Mouse (Mus musculus): ENCODE measurements at regions not wholly inside any gene's neighbourhood (a gene's known extent, or its start where the extent isn't known, plus 50 kb on each side); places are given as distances from the start of the nearest gene placed in this dataset.
"Not testable (repeated sequence)": the region's sequence is repeated elsewhere in the genome, so short reads cannot be mapped to it uniquely, and the experiment has no call there.

DNA sequence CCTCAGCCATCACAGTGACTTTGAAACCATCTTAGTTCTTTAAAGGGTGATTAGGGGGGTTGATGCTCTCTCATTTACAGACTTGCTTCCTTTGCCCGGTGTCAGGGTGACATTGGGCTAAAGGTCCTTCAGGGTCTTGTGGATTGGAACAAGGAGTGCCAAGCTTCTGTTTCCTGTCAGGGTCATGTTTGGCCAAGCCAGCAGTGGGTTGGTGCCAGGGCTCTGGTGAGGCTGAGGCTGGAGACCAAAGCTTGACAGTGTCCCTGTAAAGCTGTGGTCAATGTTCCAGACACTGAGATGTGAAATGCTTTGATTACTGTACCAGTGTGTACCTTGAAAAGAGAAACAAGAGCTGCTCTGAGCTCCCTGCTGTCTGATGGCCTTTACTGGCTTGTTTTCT, 150.8 kb upstream of the Fam3c start:
- DNase-seq: peak in 1 of 2 experiments; percentile 31

- no peak for DNase-seq
Observed at GRCm38 (mm10) chr6:22497306-22497705, 141.3 kb upstream of the Fam3c start.

DNA sequence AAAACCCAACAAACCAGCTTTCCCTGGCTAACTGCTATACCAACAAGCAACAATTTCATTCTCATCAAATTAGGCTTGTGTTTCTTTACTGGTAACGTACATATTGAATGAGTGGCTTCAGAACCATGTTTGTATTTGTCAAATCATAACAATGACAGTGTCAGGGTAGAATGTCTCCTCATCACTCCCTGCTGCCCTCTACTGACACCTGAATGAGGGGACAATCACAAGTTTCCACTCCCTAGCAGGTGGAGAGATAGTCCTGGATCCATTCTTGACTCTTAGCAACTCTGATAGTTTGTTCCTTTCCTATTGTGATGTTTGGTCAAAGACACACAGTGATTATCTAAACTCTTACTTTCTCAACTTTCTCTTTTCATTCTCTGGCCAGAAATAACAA, 140.4 kb upstream of the Fam3c start:
- peak in 1 of 2 experiments; percentile 35 for DNase-seq

DNA sequence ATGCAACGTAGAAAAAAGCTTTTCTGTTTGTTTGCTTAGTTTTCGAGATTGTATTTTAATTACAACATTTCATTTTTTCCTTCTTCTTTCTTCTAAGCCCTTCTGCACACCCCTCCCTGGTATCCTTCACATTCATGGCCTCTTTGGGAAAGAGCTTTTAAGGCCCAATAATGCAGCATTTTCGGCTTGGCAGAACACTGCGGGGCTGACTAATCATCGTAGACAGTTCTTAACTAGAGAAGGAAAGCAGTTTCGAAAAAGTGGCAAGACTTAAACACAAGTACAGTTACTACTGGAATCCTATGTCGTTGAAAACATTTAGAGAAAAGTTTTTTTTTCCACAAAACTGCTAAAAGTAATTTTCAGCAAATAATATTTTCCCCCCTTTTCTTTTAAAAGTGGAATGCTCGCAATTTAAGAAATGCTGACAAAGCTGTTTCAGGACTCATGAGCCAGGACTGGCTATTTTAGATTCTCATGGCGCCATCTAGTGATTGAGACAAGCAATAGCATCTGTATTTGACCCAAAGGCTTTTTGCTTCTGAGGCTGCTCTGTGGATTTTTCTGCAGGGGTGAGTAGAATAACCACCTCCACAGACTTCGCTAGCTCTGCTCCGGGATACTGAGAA, 137.7 kb upstream of the Fam3c start:
- DNase-seq: no peak

GRCm38 (mm10) chr6:22492896-22493295, 136.9 kb upstream of the Fam3c start:
- DNase-seq: no peak

DNA sequence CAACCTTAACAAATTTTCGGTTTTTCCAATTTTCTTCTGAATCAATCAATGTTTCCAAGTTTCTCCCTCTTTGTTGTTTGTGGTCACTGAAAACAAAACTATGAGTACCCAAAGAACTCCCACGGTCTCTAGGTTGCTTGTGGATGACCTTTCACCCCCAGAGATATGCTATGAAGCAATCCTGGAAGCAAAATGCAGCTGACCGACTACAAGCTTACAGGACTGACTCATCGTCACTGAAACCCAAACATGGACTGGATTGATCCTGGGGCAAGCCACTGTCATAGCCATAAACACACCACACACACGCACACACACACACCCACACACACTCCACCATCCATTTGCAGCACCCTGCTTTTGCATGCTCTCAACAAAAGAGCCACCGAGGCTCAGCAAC, 134.7 kb upstream of the Fam3c start:
- no peak for DNase-seq

- DNase-seq: no peak
Observed at GRCm38 (mm10) chr6:22487467-22487866, 131.4 kb upstream of the Fam3c start.

DNA sequence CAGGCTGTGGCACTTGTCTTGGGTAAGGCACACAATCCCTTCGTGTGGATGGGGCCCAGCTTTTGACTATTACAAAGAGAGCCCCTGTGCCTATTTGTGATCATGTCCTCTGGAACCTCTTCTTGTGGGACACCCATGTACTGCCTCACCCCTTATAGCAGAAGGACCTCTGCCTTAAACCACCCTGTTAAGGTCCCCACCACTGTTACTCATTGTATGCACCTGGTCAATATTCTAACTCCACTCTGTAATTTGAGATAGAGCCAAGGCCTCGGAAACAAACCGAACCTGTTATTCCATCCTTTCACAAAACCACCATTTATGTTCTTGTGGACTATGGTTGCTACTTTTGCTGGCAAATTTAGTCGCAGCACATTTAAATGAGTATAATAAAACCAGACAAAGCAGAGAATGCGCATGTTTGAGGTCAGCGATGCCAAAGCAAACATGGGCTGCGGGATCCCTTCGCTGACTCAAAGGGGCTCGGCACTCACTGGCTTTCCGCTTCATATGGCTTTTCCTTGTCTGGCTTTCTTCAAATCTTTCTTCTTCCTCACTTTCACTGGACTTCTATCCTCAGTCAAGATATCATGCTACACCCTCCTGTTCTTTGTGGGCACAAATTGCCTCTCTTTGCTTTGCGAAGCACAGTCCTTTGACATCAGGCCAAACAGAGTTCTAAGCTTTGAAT, 129.9 kb upstream of the Fam3c start:
- DNase-seq: no peak

DNA sequence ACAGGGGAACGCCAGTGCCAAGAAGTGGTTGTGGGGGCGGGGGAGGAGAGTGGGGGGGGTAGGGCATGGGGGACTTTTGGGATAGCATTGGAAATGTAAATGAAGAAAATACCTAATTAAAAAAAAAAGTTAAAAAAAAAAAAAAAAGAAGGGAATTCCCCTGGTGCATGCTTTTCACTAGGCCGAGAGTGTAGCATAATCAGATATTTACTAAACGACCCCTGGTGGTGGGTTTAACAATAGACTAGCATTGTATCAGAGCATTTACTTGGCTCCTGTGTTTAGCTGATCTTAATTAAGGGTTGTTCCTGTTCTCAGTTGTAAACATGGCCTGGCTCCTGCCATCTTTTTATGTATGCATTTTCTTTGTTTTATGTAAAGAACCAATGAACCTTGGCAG, 126.2 kb upstream of the Fam3c start:
- not testable (repeated sequence) for DNase-seq

DNA sequence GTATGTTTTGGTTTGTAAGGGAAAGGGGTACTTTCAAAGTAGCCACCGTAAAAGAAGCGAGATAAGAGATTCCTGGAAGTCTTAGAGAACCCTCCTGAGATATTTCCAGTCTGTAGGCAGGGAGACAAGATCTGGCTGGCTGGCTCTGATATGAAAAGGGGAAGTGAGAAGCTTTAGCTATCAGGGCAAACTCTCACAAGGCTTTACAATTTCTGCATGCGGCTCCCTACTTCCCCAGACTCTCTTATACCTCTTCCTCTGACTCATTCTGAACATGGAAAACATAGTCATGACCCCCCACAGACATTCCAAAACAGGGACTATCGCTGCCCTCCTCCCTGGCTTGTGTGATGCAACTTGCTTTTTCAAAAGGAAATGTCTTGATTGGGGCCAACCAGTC, 118.6 kb upstream of the Fam3c start:
- DNase-seq: no peak

- no peak for DNase-seq
Observed at GRCm38 (mm10) chr6:22474011-22474410, 118.0 kb upstream of the Fam3c start.

DNA sequence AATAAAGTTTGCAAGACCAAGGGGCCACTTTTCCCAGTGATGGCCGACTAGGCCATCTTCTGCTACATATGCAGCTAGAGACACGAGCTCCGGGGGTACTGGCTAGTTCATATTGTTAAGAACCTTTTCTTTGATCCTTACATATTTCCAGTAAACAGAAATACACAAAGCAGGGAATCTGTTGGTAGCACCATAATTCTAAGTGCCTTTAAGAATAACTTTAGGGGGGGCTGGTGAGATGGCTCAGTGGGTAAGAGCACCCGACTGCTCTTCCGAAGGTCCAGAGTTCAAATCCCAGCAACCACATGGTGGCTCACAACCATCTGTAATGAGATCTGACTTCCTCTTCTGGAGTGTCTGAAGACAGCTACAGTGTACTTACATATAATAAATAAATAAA, 116.4 kb upstream of the Fam3c start:
- not testable (repeated sequence) for DNase-seq

GRCm38 (mm10) chr6:22467334-22467993, 111.4 kb upstream of the Fam3c start:
- DNase-seq: no peak

DNA sequence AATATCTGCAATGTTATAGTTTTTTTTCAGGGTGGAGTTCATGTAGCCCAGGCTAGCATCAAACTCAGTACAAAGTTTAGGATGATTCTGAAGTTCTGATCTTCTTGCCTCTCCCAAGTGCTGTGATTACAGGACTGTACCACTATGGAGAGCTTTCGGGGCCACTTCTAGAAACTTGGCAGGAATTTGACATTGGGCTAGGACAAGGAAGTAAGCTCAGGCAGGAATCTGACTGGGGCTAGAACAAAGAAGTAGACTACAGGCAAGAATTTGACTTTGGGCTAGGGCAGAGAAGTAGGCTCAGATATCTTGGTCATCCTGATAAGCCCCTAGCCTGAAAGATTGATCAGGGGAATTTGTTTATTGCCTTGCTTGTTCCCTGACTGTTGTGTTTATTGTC, 109.9 kb upstream of the Fam3c start:
- no peak for DNase-seq

GRCm38 (mm10) chr6:22459440-22460016, 103.5 kb upstream of the Fam3c start:
- no peak for DNase-seq

- DNase-seq: no peak
Observed at GRCm38 (mm10) chr6:22452203-22452602, 96.2 kb upstream of the Fam3c start.

GRCm38 (mm10) chr6:22450501-22450900, 94.5 kb upstream of the Fam3c start:
- no peak for DNase-seq

DNA sequence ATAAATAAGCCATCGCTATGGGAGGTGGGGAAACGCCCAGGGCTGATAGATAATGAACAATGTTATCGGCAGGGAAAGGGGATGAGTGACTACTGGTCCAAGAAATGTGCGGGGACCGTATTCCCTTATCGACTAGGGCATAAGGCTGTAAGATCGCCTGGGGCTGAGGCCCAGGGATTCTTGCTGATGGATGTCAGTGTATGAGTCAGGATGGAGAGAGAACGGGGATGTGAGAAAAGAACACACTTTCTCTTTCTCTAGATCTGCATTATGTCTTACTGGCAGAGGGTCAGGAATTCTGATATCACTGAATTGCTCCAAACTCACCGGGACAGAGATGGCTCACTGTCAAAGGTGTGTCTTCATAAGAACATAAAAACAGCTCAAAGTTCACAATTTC, 92.9 kb upstream of the Fam3c start:
- no peak for DNase-seq

DNA sequence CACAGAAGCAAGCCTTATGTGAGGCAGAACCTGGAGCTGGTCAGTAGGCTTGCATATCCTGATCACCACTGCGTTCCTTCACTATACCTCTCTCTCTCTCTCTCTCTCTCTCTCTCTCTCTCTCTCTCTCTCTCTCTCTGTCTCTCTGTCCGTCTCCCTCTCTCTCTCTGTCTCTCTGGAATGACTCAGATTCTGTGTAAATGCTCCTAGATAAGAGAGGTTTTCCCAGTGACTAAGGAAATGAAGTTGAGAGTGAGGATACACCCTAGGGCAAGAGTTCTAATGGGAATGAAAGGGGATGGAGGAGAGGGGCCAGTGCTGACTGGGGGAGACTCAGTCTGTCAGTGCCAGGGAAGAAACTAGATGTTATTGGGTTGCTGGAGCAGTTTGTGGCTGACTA, 91.6 kb upstream of the Fam3c start:
- no peak for DNase-seq

DNA sequence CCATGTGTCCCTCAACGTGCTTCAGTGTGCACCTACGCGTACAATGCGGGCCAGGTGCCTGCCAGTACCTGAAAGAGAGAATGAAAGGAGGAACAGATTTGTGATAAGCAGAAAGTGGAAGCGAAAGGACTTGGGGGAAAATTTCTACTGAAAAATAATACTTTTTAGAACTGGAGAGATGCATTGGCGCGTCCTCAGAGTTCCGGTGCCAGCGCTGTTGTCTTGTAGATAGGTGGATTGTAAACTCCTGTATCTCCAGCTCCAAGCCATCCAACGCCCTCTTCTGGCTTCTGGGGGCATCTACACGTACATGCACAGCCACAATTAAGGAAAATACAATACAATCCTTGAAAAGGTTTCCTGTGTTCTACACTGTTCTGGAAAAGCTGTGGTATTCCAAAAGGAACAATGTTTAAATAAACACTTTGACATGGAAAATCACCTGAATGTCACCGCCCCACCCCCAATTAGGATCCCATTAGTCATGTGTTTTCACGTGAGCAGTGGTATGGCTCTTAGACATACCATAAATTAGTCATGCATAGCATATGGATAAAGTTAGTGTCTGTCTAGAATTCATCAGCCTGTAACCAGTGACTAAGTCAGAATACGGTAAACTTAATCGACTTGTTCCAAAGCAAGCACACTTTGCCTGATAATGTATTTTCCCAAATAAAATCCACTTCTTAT, 90.7 kb upstream of the Fam3c start:
- DNase-seq: no peak

DNA sequence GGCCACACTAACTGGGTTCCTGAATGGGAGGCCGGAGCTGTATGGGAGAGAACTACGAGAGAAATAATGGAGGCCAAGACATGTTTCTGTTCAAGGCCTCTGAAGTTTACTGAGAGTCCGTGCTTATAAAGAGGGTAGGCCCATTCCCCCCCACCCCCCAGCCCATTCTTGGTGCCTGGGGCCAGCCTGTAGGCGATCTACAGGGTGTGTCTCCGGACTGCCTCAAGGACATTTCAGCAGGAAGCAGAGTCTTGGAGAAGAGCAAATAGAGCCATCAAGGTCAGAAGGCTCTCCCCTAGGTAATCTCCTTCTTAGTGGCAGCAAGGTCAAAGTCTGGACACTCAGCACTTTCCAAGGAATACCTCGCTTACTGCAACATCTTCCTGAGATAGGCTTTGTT, 88.8 kb upstream of the Fam3c start:
- not testable (repeated sequence) for DNase-seq

DNA sequence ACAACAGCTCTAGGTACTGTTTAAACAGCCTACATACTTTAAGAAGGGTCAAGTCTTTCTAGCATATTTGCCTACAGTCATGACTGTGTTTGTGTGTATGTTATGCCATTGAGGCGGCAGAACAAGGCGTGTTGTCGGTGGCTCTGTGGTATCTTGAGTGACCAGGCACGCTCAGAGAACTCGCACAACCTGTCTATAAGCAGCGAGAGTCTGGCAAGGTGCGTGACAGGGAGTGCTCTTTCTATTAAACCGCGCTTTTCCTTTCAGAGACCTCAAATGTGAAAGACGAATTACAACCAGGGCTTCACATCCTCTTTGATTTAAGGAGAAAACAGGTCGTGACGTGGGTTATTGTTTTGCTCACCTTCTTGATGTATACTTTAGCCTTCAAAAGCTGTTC, 88.2 kb upstream of the Fam3c start:
- no peak for DNase-seq

- DNase-seq: no peak
Observed at GRCm38 (mm10) chr6:22443573-22443972, 87.5 kb upstream of the Fam3c start.

All from kidney, postnatal 25 days (tissue).